In genomic region chr16:13735977-13736376, GRCm38 (mm10) we compare ENCODE assay signal across 28 mouse cellular contexts. TPM values are rescaled to one million over a fixed set of nuclear protein-coding genes. Genes with fewer than 3 reads are reported as not detected.
DNase-seq lines count a peak whose midpoint lies in the region; ATAC-seq and TF ChIP-seq lines count a peak whose summit lies in the region.
"Had no signal": no experiment of that assay in that cellular context is flagged by ENCODE, and none has a peak within 500 bp of the region (broad histone marks: within the 10 kb centered on the region; RNA-seq: fewer than 3 reads in every experiment).

No protein-coding gene starts in this region.

- H3K36me3 ChIP-seq in kidney, embryonic 15.5 days = no peaks in the 10 kb centered on the region
- no peaks in the 10 kb centered on the region for H3K36me3 ChIP-seq in kidney, postnatal 0 days (ENCODE audit: insufficient read depth, low read length)
- no peaks in the 10 kb centered on the region for H3K36me3 ChIP-seq in ES-E14 (ENCODE audit: control insufficient read depth, insufficient read depth, low read length, poor library complexity, severe bottlenecking)
- H3K36me3 ChIP-seq: embryonic facial prominence, embryonic 13.5 days; embryonic facial prominence, embryonic 15.5 days; forebrain, embryonic 10.5 days; forebrain, embryonic 12.5 days had no signal

- H3K4me2 ChIP-seq in kidney, embryonic 15.5 days = no peak overlapping the region
- no peak overlapping the region for H3K4me2 ChIP-seq in kidney, postnatal 0 days (ENCODE audit: low read length)
- H3K4me2 ChIP-seq: embryonic facial prominence, embryonic 13.5 days; embryonic facial prominence, embryonic 15.5 days; forebrain, embryonic 12.5 days had no signal

- no peak overlapping the region for H3K9ac ChIP-seq in kidney, embryonic 15.5 days
- no peak overlapping the region for H3K9ac ChIP-seq in kidney, postnatal 0 days (ENCODE audit: low read depth, low read length)
- H3K9ac ChIP-seq in ES-E14 (ENCODE audit: insufficient read depth, low read depth, low read length, poor library complexity, severe bottlenecking) = peak overlapping the region; percentile 47; the same call in 1 of the 2 replicates
- H3K9ac ChIP-seq: embryonic facial prominence, embryonic 13.5 days; embryonic facial prominence, embryonic 15.5 days; forebrain, embryonic 12.5 days had no signal

- no peak overlapping the region for H3K27ac ChIP-seq in kidney, embryonic 15.5 days
- no peak overlapping the region for H3K27ac ChIP-seq in kidney, postnatal 0 days
- H3K27ac ChIP-seq in ES-E14 (ENCODE audit: insufficient read depth, low read depth, low read length, poor library complexity, severe bottlenecking) = 0 out of 2 replicates have a peak overlapping the region, but pooled peaks have one; percentile 40
- H3K27ac ChIP-seq: embryonic facial prominence, embryonic 13.5 days; embryonic facial prominence, embryonic 15.5 days; forebrain, embryonic 10.5 days; forebrain, embryonic 12.5 days had no signal

- H3K9me3 ChIP-seq in kidney, embryonic 15.5 days (replicated peaks) = no peaks in the 10 kb centered on the region
- H3K9me3 ChIP-seq in kidney, postnatal 0 days (replicated peaks; ENCODE audit: low read length) = no peaks in the 10 kb centered on the region
- no peaks in the 10 kb centered on the region for H3K9me3 ChIP-seq in ES-E14 (ENCODE audit: control insufficient read depth, insufficient read depth, low read depth, low read length)
- H3K9me3 ChIP-seq: embryonic facial prominence, embryonic 13.5 days; embryonic facial prominence, embryonic 15.5 days; forebrain, embryonic 10.5 days; forebrain, embryonic 12.5 days had no signal

- H3K27me3 ChIP-seq in kidney, embryonic 15.5 days = 0 out of 2 replicates have a peak, but pooled peaks cover 4% of the 10 kb centered on the region
- H3K27me3 ChIP-seq in kidney, postnatal 0 days (ENCODE audit: insufficient read depth, low read length) = no peaks in the 10 kb centered on the region
- H3K27me3 ChIP-seq: embryonic facial prominence, embryonic 13.5 days; embryonic facial prominence, embryonic 15.5 days; forebrain, embryonic 12.5 days had no signal

- 54% methylated on average over 8 of the region's 8 CpGs for WGBS in kidney, embryonic 15.5 days
- 43% methylated on average over 8 of the region's 8 CpGs for WGBS in kidney, postnatal 0 days

- peak; percentile 52; the same call in 1 of the 2 replicates for ATAC-seq in kidney, embryonic 15.5 days (replicated peaks; ENCODE audit: low FRiP score)
- ATAC-seq in kidney, postnatal 0 days (replicated peaks; ENCODE audit: low FRiP score, low read depth) = no peak
- ATAC-seq: forebrain, embryonic 14.5 days; forebrain, embryonic 16.5 days had no signal

- H3K4me3 ChIP-seq in kidney, embryonic 15.5 days (replicated peaks) = no peak overlapping the region
- H3K4me3 ChIP-seq in kidney, postnatal 0 days (replicated peaks; ENCODE audit: low read depth, low read length) = no peak overlapping the region
- no peak overlapping the region for H3K4me3 ChIP-seq in ES-E14 (ENCODE audit: insufficient read depth in 1 of 2, low read depth in 1 of 2, low read length in 2 of 2, poor library complexity in 1 of 2, severe bottlenecking in 1 of 2)
- H3K4me3 ChIP-seq: embryonic facial prominence, embryonic 13.5 days; embryonic facial prominence, embryonic 15.5 days; erythroblast, embryonic 14.5 days; forebrain, embryonic 10.5 days; forebrain, embryonic 12.5 days had no signal

- no peak for DNase-seq in kidney, postnatal 10 days
- peak; percentile 64 for DNase-seq in kidney, postnatal 0 days (ENCODE audit: low spot score)
- DNase-seq in kidney, adult 18-20 months = no peak
- DNase-seq in ES-E14 (ENCODE audit: low read depth, low spot score) = no peak
- DNase-seq in gastrocnemius, postnatal 10 days = no peak
- DNase-seq: adrenal gland, adult 2 months; adrenal gland, postnatal 10 days; adrenal gland, postnatal 25 days; cerebellum, adult 11 months; cerebellum, adult 18-20 months; cerebellum, adult 8-10 months; cerebellum, adult 9-11 months; cerebellum, postnatal 14 days; cerebellum, postnatal 36 days; embryo, embryonic 11 days had no signal

- peaks cover under 1% of the 10 kb centered on the region for H3K4me1 ChIP-seq in kidney, embryonic 15.5 days
- H3K4me1 ChIP-seq in kidney, postnatal 0 days (replicated peaks; ENCODE audit: insufficient read depth, low read length) = peaks cover 1% of the 10 kb centered on the region; the same call in 1 of the 2 replicates
- peaks cover 19 to 21% of the 10 kb centered on the region in 2 experiments for H3K4me1 ChIP-seq in ES-E14 (ENCODE audit: control insufficient read depth in 2 of 2, insufficient read depth in 2 of 2, low read length in 2 of 2, poor library complexity in 1 of 2)
- H3K4me1 ChIP-seq: embryonic facial prominence, embryonic 13.5 days; embryonic facial prominence, embryonic 15.5 days; forebrain, embryonic 12.5 days had no signal

- in situ Hi-C loops in ES-E14 (cut with MboI; ENCODE audit: low sequenced_read_pairs in 2 of 2, unreplicated experiment in 2 of 2) = no loop called here

- TF ChIP-seq CTCF in kidney, postnatal 0 days (IDR thresholded peaks at IDR 0.05; ENCODE audit: low read depth) = no peak

TF ChIP-seq in ES-E14, 5 proteins besides CTCF, POLR2A, EP300 and RAD21:
- no peak for TF ChIP-seq CHD2 (IDR thresholded peaks at IDR 0.05; ENCODE audit: low read depth, low read length)
- no peak for TF ChIP-seq ZC3H11A (IDR thresholded peaks at IDR 0.05; ENCODE audit: borderline replicate concordance, low read depth, low read length)

RNA-seq across cellular contexts. Expression of gene Pla2g10, which starts 5.2 kb away (rescaled TPM):
- 0.53 and 1.6 TPM in 2 replicates for polyA plus RNA-seq in kidney, embryonic 15.5 days (2015; fragmentation: Nextera tagmentation; extraction: Ambion mirVana)
- polyA plus RNA-seq in kidney, postnatal 0 days (2015; fragmentation: Nextera tagmentation; extraction: Ambion mirVana) = 0.28 TPM in 1 of 2 replicates, not detected in the other
- total RNA-seq in ES-E14 (2012; rRNA removed) = 38.9 and 43.6 TPM in 2 replicates
- not detected for total RNA-seq in gastrocnemius, postnatal 10 days (2021)
- total RNA-seq: adrenal gland, adult 2 months; adrenal gland, postnatal 10 days; adrenal gland, postnatal 25 days; adrenal gland, postnatal 4 days; common myeloid progenitor, adult 5-6 weeks; MEL had no signal
- polyA plus RNA-seq: adrenal gland, adult 2 months; C2C12; embryonic facial prominence, embryonic 11.5 days; erythroblast, embryonic 14.5 days; forebrain, embryonic 10.5 days; forebrain, embryonic 14.5 days; forebrain, embryonic 16.5 days had no signal

RNA-seq across cellular contexts. Expression of gene Rrn3, which starts 44.5 kb away (rescaled TPM):
- polyA plus RNA-seq in kidney, embryonic 15.5 days (2015; fragmentation: Nextera tagmentation; extraction: Ambion mirVana) = 68.2 and 68.9 TPM in 2 replicates
- polyA plus RNA-seq in kidney, postnatal 0 days (2015; fragmentation: Nextera tagmentation; extraction: Ambion mirVana) = 47.0 and 51.5 TPM in 2 replicates
- 125 and 147 TPM in 2 replicates for total RNA-seq in ES-E14 (2012; rRNA removed)
- 10 to 100 TPM; 26.7 to 28.0 TPM for total RNA-seq in gastrocnemius, postnatal 10 days (2021)

Comparison
In these comparisons a context has a peak if more than half of its experiments do, and no peak if none do; other contexts are left out.
1. RNA of gene Pla2g10, which starts 5.2 kb away (total RNA-seq): 38.9 to 43.6 TPM in ES-E14; not detected in gastrocnemius, postnatal 10 days; every median in the first group is over 10 times any median in the second.